16 mouse cellular contexts compared by ENCODE assay signal in the genomic region with DNA sequence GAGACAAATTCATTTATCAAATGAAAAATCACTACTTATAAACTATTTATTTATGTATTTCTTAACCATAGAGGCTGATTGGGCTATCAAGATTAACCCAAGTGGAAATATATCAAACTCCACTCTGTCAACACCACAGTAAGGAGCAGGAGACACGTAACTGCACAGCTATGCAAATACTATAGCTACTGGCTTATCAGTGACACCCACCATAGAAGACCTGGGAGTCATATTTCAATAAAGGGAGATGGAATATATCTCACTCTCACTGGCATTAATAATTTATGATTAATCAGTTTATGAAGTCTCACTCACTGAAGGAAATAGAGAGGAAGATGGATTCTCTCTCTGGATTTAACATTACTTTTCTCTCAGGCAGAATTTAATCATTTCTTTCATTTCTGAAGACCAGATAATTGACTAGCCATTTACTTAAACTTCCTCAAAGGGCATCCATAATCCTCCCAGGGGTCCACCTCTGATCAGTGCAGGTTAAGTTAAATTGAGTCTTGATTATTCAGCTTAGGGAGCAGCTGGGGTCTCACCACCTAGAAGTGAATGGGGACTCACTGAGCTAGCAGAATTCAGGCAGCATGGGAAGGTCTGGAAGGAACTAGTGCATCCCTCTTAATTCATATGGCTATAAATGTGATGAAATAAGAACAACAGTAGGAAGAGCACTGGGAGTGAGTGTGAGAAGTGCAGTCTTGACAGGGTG.
"Had no signal": no experiment of that assay in that cellular context is flagged by ENCODE, and none has a peak within 500 bp of the region (broad histone marks: within the 10 kb centered on the region; RNA-seq: fewer than 3 reads in every experiment).

No protein-coding gene starts in this region.

- H3K4me3 ChIP-seq: intestine, embryonic 15.5 days; layer of hippocampus, adult 2 months; limb, embryonic 12.5 days; neural tube, embryonic 13.5 days had no signal

- H3K27me3 ChIP-seq: intestine, embryonic 15.5 days; limb, embryonic 12.5 days; neural tube, embryonic 13.5 days had no signal

- H3K36me3 ChIP-seq: intestine, embryonic 15.5 days; limb, embryonic 12.5 days; neural tube, embryonic 13.5 days had no signal

- H3K4me1 ChIP-seq: intestine, embryonic 15.5 days; limb, embryonic 12.5 days; neural tube, embryonic 13.5 days had no signal

- H3K27ac ChIP-seq: intestine, embryonic 15.5 days; layer of hippocampus, adult 2 months; limb, embryonic 12.5 days; liver, embryonic 14.5 days; neural tube, embryonic 13.5 days had no signal

- DNase-seq: kidney, adult 18-20 months; kidney, postnatal 10 days; kidney, postnatal 4 days; liver; lung, adult 2 months; lung, postnatal 36 days; right cerebral cortex, postnatal 4 days; spleen, adult 18-20 months; thymus, adult 18-20 months; thymus, postnatal 14 days had no signal

- H3K9me3 ChIP-seq: intestine, embryonic 15.5 days; limb, embryonic 12.5 days; neural tube, embryonic 13.5 days had no signal

- ATAC-seq: intestine, embryonic 15.5 days; lung, postnatal 0 days had no signal

- H3K4me2 ChIP-seq: intestine, embryonic 15.5 days; limb, embryonic 12.5 days; neural tube, embryonic 13.5 days had no signal

- H3K9ac ChIP-seq: intestine, embryonic 15.5 days; limb, embryonic 12.5 days; liver, embryonic 14.5 days; neural tube, embryonic 13.5 days had no signal
